Mouse (Mus musculus): ENCODE measurements around the gene Fzd10.

Fzd10 gene

DNA sequence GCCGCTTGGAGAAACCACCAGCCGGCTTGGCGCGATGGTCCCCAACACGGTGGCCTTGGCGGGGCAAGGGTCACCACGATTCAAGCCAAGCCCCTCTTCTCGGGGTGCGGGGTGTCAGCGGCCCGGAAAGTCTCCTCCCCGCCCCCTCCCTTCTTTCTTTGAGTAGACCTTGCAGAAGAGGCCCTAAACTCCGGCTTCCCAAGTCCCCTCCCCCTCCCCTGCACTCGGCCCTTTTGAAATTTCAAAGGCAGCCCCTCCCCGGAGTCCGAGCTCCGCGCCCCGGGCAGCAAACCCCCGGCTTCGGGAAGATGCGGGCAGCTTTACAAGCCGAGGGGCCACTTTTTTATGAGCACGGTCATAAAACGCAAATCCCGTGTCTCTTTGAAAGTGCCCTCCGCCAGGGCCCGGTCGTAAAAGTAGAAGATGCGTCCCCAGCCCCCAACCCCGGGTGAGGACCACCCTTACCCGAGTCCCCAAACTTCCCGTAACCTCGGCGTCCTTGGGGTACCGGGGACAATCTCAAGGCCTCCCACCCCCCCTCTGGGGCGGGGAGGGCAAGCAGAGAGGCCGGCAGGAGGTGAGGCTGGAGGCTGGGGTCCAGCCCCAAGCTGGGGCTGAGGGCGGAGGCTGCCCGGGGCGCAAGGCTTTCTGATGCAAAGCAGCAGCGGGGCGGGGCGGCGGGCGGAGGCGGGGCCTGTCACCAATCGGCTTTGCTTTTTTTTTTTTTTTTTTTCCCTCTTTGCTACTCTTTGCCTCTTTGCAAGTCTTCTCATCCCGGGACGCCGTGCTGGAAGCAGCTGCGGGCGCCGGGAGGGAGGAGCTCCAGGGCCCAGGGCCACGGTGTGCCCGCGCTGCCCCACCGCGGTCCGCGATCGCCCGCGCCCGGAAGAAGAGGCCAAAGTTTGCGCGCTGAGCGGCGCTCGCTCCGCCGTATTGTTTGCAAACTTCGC lies at the start of gene Fzd10:
TSS of gene Fzd10 (plus strand) at position 773 of the 950 bp plus-strand sequence.
- DNase-seq = no peak

DNA sequence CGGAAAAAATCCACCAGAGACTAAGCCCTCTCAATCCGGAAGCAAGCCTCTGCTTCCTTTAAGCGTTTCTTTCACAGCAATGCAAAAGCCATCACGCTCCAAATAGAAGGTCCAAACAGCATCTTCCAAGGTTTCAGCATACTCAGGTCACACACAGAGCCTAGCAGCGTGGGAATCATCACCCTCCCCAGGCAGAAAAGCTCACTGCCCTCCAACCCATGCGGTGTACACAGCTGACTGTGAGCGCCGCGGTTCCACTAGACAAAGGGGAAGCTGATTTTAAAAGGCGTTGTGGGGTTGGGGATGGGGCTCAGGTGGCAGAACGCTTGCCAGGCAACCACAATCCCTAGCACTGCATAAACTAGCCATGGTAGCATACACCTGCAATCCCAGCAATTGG lies 49.2 kb upstream of the Fzd10 start:
- no peak for DNase-seq

DNA sequence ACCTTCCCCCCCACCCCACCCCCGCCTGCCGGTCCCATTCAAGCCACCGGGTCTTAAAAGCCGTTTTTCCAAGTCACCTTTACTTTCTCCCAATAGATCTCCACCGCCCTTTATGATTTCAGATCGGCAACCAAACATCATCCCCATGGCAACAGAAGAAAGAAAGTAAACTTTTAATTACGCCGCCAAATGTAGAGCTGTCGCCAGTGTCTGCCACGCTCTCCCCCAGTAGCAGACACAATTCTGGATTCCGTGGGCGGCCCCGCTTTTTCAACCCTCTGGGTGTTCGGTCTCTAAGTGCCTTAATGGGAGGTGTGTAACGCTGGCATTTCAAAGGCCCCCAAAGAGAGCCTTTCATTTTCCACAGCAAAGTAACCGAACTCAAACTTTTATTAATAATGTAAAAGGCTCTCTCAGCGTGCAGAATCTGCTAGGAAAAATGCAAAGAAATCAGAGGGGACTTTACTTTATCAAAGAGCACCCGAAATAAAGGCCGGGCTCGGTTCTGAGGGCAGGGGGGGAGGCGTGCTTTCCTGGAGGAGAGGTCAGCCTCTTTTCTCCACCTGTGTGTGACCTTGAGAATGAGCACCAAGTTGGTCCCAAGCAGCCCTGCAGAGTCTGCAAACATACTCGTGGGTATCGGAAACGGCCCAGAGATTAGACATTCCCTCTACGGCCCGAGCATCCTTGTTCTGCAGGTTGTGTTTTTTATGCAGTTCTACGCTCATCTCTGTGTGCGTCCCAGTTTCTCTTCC lies 48.3 kb upstream of the Fzd10 start:
- DNase-seq = no peak

DNA sequence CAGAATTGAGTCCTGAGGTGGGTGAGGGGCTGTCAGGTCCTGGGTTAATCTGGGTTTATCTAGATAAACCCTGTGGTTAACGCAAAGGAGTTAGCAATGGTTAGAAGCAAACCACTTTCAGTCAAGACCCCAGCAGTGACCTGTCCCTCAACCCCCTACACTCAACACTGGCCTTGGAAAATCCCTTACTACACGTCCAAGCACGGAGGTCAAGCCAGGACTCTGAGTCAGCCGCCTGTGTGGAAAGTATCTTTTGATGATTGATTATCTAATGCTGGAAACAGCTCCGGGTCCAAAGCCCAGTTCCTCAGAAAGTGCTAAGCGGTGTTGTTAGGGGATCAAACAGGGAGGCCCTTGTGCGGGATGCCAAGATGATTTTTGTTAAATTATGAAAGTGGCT lies 42.5 kb upstream of the Fzd10 start:
- DNase-seq = no peak

DNA sequence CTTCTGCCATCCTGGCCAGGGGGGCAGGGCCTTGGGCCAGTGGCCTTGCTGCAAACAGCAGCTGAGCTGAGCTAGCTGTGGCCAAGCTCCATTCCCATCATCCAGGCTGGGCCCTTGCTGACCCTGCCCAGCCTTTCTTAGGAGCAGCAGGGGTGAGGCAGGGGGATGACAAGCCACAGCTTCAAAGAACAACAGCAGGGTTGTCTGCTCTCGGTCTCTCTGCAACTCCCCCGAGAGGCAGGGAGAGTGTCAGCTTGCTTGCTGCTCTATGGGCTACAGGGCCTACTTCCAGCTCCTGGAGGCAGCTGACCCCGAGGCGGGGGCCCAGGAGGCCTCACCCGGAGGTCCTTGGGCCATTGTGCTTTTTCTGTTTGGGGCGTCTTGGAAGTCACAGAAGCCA lies 33.3 kb upstream of the Fzd10 start:
- DNase-seq = no peak

DNA sequence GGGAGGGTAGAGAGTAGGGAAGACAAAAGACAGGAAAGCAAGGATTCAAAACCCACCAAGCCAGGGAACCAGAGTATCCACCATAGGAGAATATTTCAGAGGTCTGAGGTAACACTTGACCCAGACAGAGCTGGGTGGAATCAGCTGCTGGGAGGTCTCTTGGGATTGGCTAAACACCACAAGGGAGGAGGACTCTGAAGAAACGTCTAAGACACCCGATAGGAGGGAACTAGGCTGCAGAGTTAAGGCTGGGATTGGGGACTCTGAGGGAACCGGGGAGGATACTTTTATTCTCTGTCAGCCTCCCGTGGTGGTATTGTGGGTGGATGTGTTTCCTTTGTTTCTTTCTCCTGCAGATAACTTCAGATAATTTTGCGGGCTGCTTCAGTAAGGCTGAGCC lies 31.7 kb upstream of the Fzd10 start:
- DNase-seq = no peak

DNA sequence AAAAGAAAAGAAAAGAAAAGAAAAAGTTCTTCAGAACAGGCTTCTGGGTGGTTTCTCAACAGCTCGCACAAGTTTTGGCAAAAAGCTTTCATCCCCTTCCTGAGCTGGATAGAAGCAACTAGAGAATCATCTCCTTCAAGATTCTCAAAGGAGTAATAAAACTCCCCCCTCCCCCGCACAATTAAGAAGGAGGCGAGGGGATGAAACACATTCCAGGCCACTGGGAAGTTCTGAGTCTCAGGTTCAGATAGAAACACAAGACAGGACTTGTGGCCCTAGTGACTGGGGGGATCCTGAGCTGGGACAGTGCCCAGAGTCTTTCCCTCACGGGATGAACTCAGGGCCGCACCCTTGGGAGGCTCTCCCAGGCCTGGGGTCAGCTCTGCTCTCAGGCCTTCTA lies 30.6 kb upstream of the Fzd10 start:
- no peak for DNase-seq

DNA sequence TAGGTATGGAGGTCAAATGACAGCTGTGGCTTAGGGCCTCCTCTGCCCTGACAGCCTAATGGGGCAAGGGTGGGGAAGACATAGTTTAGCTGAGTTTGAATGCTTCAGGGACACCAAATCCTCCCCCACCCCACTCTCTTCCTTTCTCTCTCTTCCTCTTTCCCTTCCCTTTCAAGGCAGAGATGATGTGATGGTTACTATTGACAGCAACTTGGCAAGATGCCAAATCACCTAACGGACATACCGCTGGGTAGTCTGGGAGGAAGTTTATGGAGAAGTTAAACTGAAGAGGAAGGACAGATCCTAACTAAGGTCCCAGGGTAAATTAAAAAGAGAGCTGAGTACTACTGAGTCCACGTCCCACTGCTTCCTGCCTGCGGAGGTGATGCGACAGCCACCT lies 29.8 kb upstream of the Fzd10 start:
- no peak for DNase-seq

DNA sequence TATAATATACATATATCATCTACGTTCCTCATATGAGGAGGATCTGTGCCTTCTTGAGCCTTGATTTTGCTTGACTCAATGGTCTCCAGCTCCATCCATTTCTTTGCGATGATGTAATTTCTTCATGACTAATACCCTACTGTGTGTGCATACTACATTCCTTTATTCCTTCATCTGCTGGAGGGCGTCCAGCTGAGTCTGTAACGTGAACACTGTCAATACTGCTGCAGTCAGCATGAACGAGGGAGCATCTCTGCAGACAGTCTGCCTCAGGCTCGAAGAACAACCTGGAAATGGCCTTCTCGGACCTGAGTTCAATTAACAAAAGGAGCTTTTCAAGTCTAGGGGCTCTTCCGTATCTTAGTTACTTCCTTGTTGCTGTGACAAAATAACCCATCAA lies 28.9 kb upstream of the Fzd10 start:
- no peak for DNase-seq

DNA sequence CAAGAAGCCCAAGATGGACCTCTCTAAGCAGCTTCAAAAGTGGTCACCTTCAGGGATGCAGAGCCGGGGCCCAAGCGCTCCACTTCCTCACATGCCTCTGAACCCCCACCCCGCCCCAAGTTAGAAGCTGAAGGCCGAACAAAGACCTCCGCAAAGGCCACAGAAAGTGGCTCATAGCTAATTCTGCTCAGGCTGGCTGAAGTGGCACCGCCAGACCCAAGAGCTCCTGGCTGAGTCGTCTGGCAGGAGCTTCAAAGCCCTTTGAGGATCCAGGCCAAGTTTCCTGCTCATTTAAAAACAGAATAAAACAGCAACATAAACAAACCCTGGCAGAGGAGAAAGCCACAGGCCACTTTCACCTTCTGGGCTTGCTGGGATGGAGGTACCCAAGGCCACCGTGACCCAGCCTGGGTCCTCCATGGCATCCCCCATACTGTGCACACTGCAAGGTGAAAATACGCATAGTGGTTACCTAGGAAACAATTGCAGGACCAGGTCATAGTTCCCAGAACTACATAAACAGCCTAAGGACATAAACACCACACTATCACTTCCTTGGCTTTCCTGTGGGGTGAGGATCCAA lies 24.6 kb upstream of the Fzd10 start:
- DNase-seq = no peak

DNA sequence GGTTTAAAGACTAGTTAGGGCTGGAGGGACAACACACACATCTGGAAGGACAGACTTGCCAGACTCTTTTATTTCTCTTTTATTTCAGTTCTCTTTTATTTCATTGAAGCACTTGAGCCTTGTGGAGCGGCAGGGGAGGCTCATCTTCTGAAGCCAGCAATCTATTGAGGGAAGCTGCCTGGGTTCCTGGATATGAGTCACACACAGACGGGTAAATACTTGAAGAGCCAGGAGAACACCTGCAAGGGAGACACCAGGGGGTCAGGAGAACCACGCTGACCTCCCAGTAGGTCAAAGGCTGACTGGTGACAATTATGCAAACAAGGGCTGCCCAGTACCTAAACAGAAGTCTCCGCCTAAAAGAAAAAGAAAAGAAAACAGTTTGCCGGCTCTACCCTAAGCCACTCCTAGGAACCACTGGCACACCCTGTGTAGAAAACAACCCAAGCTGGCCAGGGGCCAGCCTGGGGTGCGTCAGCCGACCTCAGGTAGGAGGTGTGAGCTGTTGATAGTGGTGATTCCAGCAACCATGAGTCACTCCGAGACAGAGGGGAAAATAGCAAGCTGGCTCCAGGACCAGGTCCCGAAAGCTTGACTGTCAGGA lies 21.5 kb upstream of the Fzd10 start:
- no peak for DNase-seq

DNA sequence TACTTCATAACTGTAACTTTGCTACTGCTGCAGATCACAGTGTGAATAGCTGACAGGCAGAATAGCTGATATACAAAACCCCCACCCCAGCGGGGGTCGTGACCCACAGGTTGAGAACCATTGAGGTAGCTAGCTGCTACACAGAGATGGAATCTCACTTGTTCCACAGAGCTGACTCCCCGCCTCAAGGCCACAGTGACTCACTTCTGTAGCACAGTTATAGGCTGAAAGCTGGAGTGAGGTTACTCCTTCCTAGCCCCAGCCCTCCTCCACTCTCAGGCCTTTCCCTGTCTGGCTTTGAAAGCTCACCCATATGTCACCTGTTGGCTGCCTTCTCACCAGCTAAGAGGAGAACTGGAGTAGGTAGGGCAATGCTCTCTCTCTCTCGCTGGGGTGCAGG lies 19.7 kb upstream of the Fzd10 start:
- no peak for DNase-seq

DNA sequence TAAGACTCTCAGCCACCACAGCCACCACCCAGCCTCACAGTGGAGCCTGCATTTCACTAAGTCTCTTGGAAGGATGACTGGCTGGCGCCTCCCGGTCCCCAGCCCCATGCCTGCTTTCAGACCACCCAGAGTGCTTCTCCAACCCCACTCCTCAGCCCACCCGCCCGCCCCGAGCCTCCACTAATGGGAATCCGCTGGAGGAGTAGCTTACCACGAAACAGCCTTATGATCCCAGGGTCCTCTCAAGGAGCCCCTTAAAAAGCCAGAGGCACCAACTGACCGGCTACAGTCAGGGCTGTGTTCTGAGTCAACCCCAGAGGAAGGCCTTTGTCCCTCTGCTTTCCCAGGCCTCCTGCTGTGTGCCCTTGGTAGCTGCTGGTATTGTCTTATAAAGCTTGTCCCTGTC lies 19.1 kb upstream of the Fzd10 start:
- DNase-seq = no peak

DNA sequence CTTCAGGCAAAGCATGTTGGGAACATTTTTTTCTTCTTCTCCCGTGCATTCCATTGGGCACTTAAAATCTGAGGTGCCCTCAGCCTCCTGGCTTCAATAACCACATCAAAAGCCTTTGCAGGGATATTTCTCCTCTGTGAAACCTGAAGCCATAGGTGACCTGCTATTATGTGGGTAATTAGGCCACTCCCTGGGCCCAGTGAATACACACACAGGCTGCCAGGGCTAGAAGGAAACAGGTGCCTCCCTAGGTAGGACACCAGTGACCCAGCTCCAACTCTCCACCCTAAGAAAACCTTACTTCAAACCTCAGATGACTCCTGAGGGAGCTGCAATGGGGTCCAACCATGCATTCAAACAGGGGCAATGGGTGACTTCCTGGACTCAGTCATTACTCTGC lies 11.4 kb upstream of the Fzd10 start:
- DNase-seq = no peak

DNA sequence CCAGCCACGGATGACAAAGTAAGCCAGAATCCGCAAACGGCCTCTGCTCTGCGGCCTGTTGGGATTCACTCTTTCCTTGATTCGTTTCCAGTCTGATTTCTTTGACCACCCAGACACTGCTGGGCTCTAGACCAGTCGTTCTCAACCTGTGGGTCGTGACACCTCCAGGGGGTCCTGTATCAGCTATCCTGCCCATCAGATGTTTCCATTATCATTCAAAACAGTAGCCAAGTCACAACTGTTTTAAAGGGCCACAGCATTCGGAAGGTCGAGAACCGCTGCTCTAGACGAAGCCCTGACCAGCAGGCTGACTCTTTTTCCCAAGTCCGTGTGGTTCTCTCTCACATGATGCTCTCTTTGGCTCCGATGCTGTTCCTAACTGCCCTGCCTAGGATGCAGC lies 7.2 kb upstream of the Fzd10 start:
- DNase-seq = no peak

DNA sequence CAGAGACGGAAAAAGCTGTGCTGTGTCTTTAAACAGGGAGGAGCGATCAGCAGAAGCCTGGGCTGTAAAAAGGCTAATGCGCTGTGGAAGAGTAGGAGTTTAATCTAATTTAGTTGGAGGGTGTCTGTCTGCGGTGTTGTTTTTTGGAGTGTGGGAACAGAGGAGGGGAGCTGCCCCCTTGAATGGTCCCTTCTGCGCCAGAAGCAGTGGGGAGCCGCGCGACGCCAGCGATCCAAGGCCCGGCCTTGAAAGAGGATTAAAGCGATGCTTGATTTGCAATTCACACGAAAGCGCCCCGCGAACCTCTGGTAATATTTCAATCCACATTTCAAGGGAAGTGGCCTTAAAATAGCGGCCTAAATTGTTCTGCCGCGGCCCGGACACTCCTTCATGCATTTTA lies 3.8 kb upstream of the Fzd10 start:
- no peak for DNase-seq

DNA sequence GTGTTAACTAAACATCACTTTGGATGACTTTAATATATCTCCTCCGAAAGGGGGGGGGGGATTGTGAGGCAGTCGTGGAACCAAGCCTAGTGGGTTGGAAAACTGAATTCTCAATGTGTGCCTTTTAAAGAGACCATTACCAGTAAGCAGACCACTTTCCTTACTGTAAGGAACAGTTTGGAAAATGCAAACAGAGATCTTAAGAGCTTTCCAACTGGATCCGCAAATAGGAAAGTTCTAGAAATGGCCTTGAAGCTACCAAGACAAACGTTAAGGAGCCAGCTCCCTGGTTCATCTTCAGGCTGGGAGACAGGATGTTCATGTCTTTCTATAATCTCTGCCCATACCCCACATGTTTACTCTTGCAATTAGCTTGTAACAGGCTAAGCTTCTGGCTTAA lies 3.3 kb upstream of the Fzd10 start:
- DNase-seq = no peak

DNA sequence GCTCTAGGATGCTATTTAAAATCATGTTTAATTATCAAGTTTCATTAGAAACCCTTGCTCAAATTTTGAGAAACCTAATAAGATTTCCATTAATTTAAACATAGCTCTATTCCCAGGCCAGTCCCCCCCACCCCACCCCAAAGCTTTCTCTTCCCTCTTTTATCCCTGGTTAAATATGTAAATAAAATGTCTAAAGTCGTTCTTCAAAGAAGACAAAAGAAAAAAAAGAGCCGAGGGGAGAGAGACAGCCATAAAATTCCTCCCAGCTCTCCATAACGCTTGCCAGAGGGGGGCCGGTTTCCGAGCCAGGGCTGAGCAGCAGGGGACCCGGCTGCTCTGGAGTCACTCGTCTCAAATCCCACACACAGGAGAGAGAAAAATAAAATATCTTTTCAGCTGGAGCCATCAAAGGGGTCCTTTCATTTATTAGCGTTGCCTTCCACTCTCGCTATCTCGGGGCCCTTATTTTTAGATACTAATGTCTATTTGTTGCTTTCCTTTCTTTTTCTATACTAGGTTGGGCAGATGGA lies 2.4 kb upstream of the Fzd10 start:
- DNase-seq = no peak

DNA sequence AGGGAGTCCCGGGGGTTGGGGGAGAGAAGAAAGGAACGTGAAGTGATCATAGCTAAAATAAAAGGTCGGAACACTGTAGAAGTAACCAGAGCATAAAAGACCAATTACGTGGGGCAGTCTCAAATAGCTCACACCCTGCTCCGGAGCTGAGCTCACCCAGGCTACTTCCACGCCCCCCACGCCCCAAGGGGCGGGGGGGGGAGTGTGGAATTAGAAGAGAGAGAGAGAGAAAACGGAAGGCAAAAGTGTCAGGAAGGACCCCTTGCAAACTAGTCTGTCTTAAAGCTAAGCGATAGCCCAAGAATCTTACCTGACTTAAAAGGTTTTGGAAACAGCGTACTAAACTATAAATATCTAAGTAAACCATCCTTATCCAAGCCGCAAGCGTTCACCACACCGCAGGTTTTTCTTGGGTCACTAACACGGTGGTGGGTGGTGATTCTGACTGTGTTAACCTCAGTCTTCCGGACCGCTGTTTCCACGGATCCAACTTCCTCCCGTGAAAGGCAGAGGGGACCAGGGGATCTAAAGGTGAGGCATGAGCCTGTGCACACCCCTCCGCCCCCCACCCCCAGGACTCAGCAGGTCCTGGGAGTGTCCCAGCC lies 1.8 kb upstream of the Fzd10 start:
- no peak for DNase-seq

DNA sequence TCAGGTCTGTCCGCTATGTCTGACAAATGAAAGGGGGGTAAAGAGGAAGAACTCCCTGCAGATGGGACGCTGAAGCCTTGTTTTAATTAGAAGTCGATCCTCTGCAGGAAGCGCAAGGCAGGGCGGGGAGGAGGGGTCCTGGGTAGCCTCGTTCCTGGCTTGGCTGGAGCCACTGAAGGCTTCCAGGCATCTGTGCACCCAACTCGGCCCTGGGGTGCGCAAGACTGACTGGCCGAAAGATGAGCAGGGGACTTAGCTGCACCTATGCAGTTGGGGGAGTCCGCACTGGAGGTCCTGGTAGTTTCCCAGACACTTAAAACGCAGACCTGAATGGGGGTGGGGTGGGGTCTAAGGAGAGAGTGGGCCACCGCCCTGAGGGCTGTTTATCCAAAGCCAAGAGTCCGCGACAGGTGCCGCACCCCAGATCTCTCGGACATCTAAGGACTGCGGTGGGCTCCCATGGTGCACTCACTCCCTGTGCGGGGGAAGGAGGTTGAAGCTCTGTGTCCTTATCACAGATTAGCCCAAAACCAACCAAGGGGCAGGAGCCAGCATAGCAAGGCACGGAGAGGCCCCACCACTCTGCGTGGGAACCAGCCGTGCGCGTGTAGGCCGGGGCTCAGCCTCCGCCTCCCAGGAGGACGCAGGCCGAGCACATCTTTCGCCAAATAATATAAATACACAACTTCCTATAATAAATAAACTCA lies 1.1 kb upstream of the Fzd10 start:
- no peak for DNase-seq

DNA sequence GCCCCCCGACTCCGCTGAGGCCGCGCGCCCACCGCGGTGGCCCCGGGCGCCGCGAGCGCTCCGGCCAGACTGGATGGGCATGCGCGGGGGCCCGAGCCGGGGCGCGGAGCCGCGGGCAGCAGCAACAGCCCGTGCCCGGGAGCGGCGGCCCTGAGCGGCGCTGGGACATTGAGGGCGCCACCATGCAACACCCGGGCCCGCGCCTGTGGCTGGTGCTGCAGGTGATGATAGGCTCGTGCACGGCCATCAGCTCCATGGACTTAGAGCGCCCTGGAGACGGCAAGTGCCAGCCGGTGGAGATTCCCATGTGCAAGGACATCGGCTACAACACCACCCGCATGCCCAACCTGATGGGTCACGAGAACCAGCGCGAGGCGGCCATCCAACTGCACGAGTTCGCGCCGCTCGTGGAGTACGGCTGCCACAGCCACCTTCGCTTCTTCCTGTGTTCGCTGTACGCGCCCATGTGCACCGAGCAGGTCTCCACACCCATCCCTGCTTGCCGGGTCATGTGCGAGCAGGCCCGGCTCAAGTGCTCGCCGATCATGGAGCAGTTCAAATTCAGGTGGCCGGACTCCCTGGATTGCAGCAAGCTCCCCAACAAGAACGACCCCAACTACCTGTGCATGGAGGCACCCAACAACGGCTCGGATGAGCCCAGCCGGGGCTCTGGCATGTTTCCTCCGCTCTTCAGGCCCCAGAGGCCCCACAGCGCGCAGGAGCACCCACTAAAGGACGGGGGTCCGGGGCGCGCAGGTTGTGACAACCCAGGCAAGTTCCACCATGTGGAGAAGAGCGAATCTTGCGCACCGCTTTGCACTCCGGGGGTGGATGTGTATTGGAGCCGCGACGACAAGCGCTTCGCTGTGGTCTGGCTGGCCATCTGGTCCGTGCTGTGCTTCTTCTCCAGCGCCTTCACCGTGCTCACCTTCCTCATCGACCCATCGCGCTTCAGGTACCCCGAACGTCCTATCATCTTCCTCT lies 684 bp downstream of the Fzd10 start:
- no peak for DNase-seq
